Mouse (Mus musculus) liver, adult 2 months (tissue): ENCODE measurements around the gene Fgfr2. TPM values are rescaled to one million over a fixed set of nuclear protein-coding genes. Genes with fewer than 3 reads are reported as not detected.

ENCODE experiments used
- DNase-seq: peaks from one replicate; pipeline ENCODE4 v3.0.0-alpha.2; 2011; ENCODE audit warnings: low read depth, low spot score; ENCODE audit errors: extremely low read depth
- H3K27ac ChIP-seq: fragments of 200-500 bp; replicated peaks from 2 replicates; pipeline ENCODE4 v1.5.1; 2012; ENCODE audit warnings: low read depth, mild to moderate bottlenecking, control low read depth, inconsistent platforms, low read length; ENCODE audit not compliant: insufficient read depth
- H3K27me3 ChIP-seq: fragments of 200-500 bp; 2 replicates; pipeline ENCODE4 v1.6.1; 2012; ENCODE audit warnings: mild to moderate bottlenecking, moderate library complexity, low read length, inconsistent platforms; ENCODE audit not compliant: control insufficient read depth, insufficient read depth
- H3K36me3 ChIP-seq: fragments of 200-500 bp; 2 replicates; pipeline ENCODE4 v1.6.1; 2012; ENCODE audit warnings: low read length, inconsistent platforms; ENCODE audit not compliant: control insufficient read depth, insufficient read depth
- H3K4me1 ChIP-seq: fragments of 200-500 bp; 2 replicates; pipeline ENCODE4 v1.6.1; 2011; ENCODE audit warnings: low read length; ENCODE audit not compliant: control insufficient read depth, insufficient read depth
- H3K4me3 ChIP-seq: fragments of 200-500 bp; 2 replicates; pipeline ENCODE4 v1.5.1; 2011; ENCODE audit warnings: low read depth, mild to moderate bottlenecking, control low read depth, low read length, moderate library complexity; ENCODE audit not compliant: insufficient read depth
- H3K79me2 ChIP-seq: fragments of 200-500 bp; 2 replicates; pipeline ENCODE4 v1.6.1; 2012; ENCODE audit warnings: inconsistent platforms, mild to moderate bottlenecking, low read length, moderate library complexity; ENCODE audit not compliant: control insufficient read depth, insufficient read depth
- H3K9ac ChIP-seq: fragments of 200-500 bp; 2 replicates; pipeline ENCODE4 v1.6.1; 2012; ENCODE audit warnings: low read depth, mild to moderate bottlenecking, control low read depth, inconsistent platforms, low read length
- CTCF ChIP-seq: fragments of 200-500 bp; IDR thresholded peaks from 2 replicates; pipeline ENCODE4 v1.5.1; 2011; ENCODE audit warnings: low read depth, low read length, control low read depth
- POLR2A ChIP-seq: fragments of 200-500 bp; IDR thresholded peaks from 2 replicates; pipeline ENCODE4 v1.6.1; 2011; ENCODE audit warnings: low read length, control low read depth; ENCODE audit not compliant: insufficient read depth; ENCODE audit errors: extremely low read depth
- WGBS: fragments of 180-500 bp; shearing (Covaris S2); methylation state at CpG from one replicate; pipeline ENCODE4 v1.1.7; 2018; 5-methylcytosine and 5-hydroxymethylcytosine counted together
- polyA plus RNA-seq: library from polyadenylated mRNA; depleted of rRNA; stranded (reverse); fragments of >200 nt; gene quantifications from 2 replicates; pipeline ENCODE4 v1.2.3, GENCODE M21; 2012
- total RNA-seq: library from RNA; depleted of rRNA; stranded (reverse); fragments of >200 nt; gene quantifications from 2 replicates; pipeline ENCODE4 v1.2.3, GENCODE M21; 2014

The Fgfr2 gene
- total and polyA plus RNA-seq, 2 experiments = 16.7 to 35.2 TPM

- DNase-seq = no peak
- 68% methylated on average over 3 of the region's 3 CpGs for WGBS
- no peaks in the 10 kb centered on the region for H3K27me3 ChIP-seq
- H3K4me3 ChIP-seq = no peak overlapping the region
- TF ChIP-seq POLR2A = no peak
- H3K9ac ChIP-seq = no peak overlapping the region
- no peak overlapping the region for H3K27ac ChIP-seq
- no peaks in the 10 kb centered on the region for H3K36me3 ChIP-seq
- H3K79me2 ChIP-seq = no peaks in the 10 kb centered on the region
- H3K4me1 ChIP-seq = no peaks in the 10 kb centered on the region
Observed at GRCm38 (mm10) chr7:132074503-132074902, 1048.6 kb downstream of the Fgfr2 start.

GRCm38 (mm10) chr7:132070877-132071625, 1052.1 kb downstream of the Fgfr2 start:
- no peak for DNase-seq

GRCm38 (mm10) chr7:132067951-132068350, 1055.2 kb downstream of the Fgfr2 start:
- H3K36me3 ChIP-seq = no peaks in the 10 kb centered on the region
- no peaks in the 10 kb centered on the region for H3K4me1 ChIP-seq
- no peak for DNase-seq
- H3K9ac ChIP-seq = no peak overlapping the region
- no peaks in the 10 kb centered on the region for H3K79me2 ChIP-seq
- no peak overlapping the region for H3K27ac ChIP-seq
- no peaks in the 10 kb centered on the region for H3K27me3 ChIP-seq
- TF ChIP-seq CTCF (no peak), POLR2A (no peak)
- H3K4me3 ChIP-seq = no peak overlapping the region
- WGBS = 69% methylated on average over 5 of the region's 5 CpGs

More at GRCm38 (mm10) chr7:132070877-132071625, 1052.1 kb downstream of the Fgfr2 start:
- Histone ChIP-seq H3K27me3 (no peaks in the 10 kb centered on the region), H3K27ac (no peak overlapping the region), H3K4me3 (no peak overlapping the region), H3K36me3 (no peaks in the 10 kb centered on the region), H3K9ac (no peak overlapping the region), H3K4me1 (no peaks in the 10 kb centered on the region), H3K79me2 (no peaks in the 10 kb centered on the region)
- WGBS = 79% methylated on average over 6 of the region's 6 CpGs
- no peak for TF ChIP-seq POLR2A
- no peak for TF ChIP-seq CTCF

- Histone ChIP-seq H3K4me3 (no peak overlapping the region), H3K9ac (no peak overlapping the region), H3K79me2 (no peaks in the 10 kb centered on the region), H3K27ac (no peak overlapping the region), H3K36me3 (no peaks in the 10 kb centered on the region), H3K4me1 (no peaks in the 10 kb centered on the region), H3K27me3 (no peaks in the 10 kb centered on the region)
- 73% methylated on average over 5 of the region's 5 CpGs for WGBS
- TF ChIP-seq CTCF = no peak
- TF ChIP-seq POLR2A = no peak
- no peak for DNase-seq
Observed at GRCm38 (mm10) chr7:132067511-132067910, 1055.6 kb downstream of the Fgfr2 start.

GRCm38 (mm10) chr7:132060116-132060515, 1063.0 kb downstream of the Fgfr2 start:
- Histone ChIP-seq H3K4me3 (no peak overlapping the region), H3K9ac (no peak overlapping the region), H3K27ac (no peak overlapping the region), H3K4me1 (no peaks in the 10 kb centered on the region), H3K36me3 (no peaks in the 10 kb centered on the region), H3K79me2 (no peaks in the 10 kb centered on the region), H3K27me3 (no peaks in the 10 kb centered on the region)
- no peak for DNase-seq
- TF ChIP-seq POLR2A (no peak), CTCF (no peak)
- 73% methylated on average over 7 of the region's 7 CpGs for WGBS

GRCm38 (mm10) chr7:132056565-132056964, 1066.6 kb downstream of the Fgfr2 start:
- no peaks in the 10 kb centered on the region for H3K79me2 ChIP-seq
- no peak overlapping the region for H3K4me3 ChIP-seq
- H3K4me1 ChIP-seq = no peaks in the 10 kb centered on the region
- DNase-seq = no peak
- no peaks in the 10 kb centered on the region for H3K36me3 ChIP-seq
- H3K27me3 ChIP-seq = no peaks in the 10 kb centered on the region
- TF ChIP-seq POLR2A (no peak), CTCF (no peak)
- no peak overlapping the region for H3K27ac ChIP-seq
- 79% methylated on average over 7 of the region's 7 CpGs for WGBS
- no peak overlapping the region for H3K9ac ChIP-seq
